Mouse (Mus musculus): ENCODE measurements around the gene Abi1.
A peak's percentile ranks its signal among the peaks of the same experiment; 100 is the strongest.
"Not testable (repeated sequence)": the region's sequence is repeated elsewhere in the genome, so short reads cannot be mapped to it uniquely, and the experiment has no call there.

Gene Abi1

GRCm38 (mm10) chr2:23040001-23040646, at the start of gene Abi1:
Gene Abi1 (minus strand): TSS chr2:23040241.
- peak; percentile 90 for DNase-seq

GRCm38 (mm10) chr2:23084540-23084939, 44.5 kb upstream of the Abi1 start:
- DNase-seq: no peak

GRCm38 (mm10) chr2:23078588-23078987, 38.5 kb upstream of the Abi1 start:
- no peak for DNase-seq

GRCm38 (mm10) chr2:23077693-23078092, 37.7 kb upstream of the Abi1 start:
- no peak for DNase-seq

GRCm38 (mm10) chr2:23076783-23077182, 36.7 kb upstream of the Abi1 start:
- no peak for DNase-seq

GRCm38 (mm10) chr2:23075846-23076245, 35.8 kb upstream of the Abi1 start:
- DNase-seq: no peak

GRCm38 (mm10) chr2:23071406-23071805, 31.4 kb upstream of the Abi1 start:
- no peak for DNase-seq

GRCm38 (mm10) chr2:23070491-23070890, 30.4 kb upstream of the Abi1 start:
- no peak for DNase-seq

GRCm38 (mm10) chr2:23068894-23069744, 29.1 kb upstream of the Abi1 start:
- peak; percentile 95 for DNase-seq

- no peak for DNase-seq
Observed at GRCm38 (mm10) chr2:23068370-23068737, 28.3 kb upstream of the Abi1 start.

- peak; percentile 95 for DNase-seq
Observed at GRCm38 (mm10) chr2:23067552-23068369, 27.7 kb upstream of the Abi1 start, which contains the start of gene Acbd5. Gene Acbd5 (plus strand): TSS chr2:23068167.

- DNase-seq: no peak
Observed at GRCm38 (mm10) chr2:23052523-23052922, 12.5 kb upstream of the Abi1 start.

- DNase-seq: no peak
Observed at GRCm38 (mm10) chr2:23051890-23052289, 11.8 kb upstream of the Abi1 start.

- no peak for DNase-seq
Observed at GRCm38 (mm10) chr2:23048006-23048405, 8.0 kb upstream of the Abi1 start.

GRCm38 (mm10) chr2:23045703-23046102, 5.7 kb upstream of the Abi1 start:
- DNase-seq: no peak

GRCm38 (mm10) chr2:23042189-23042588, 2.1 kb upstream of the Abi1 start:
- no peak for DNase-seq

- no peak for DNase-seq
Observed at GRCm38 (mm10) chr2:23041457-23041856, 1.4 kb upstream of the Abi1 start.

- DNase-seq: not testable (repeated sequence)
Observed at GRCm38 (mm10) chr2:23040690-23041089, 649 bp upstream of the Abi1 start.

GRCm38 (mm10) chr2:23039082-23040000, 700 bp downstream of the Abi1 start:
- DNase-seq: peak; percentile 52

- no peak for DNase-seq
Observed at GRCm38 (mm10) chr2:23035467-23035866, 4.6 kb downstream of the Abi1 start.

GRCm38 (mm10) chr2:23034692-23035435, 5.2 kb downstream of the Abi1 start:
- no peak for DNase-seq

Measured in right cerebral cortex, postnatal 14 days (tissue).